Mouse (Mus musculus) embryonic facial prominence, embryonic 11.5 days (tissue): Measurements from ENCODE around the gene Morf4l2. TPM values are rescaled to one million over a fixed set of nuclear protein-coding genes. Genes with fewer than 3 reads are reported as not detected.

Source experiments
- ATAC-seq: fragments of 200-750 bp; cut with Nextera tagmentation; replicated peaks from 2 replicates; pipeline ENCODE4 v1.8.0; 2017; ENCODE audit warnings: low read depth; ENCODE audit not compliant: insufficient number of reproducible peaks, low FRiP score, low TSS enrichment
- DNase-seq: peaks from one replicate; pipeline ENCODE4 v3.0.0-alpha.2; 2015; ENCODE audit warnings: low spot score
- H3K27ac ChIP-seq: fragments of 300-500 bp; sonication (generic); replicated peaks from 2 replicates; pipeline ENCODE4 v1.5.1; 2014; ENCODE audit warnings: mild to moderate bottlenecking, low read depth, low read length, control low read depth
- H3K27me3 ChIP-seq: fragments of 300-500 bp; sonication (generic); 2 replicates; pipeline ENCODE4 v1.6.1; 2014; ENCODE audit warnings: mild to moderate bottlenecking, low read length, moderate library complexity, mixed read lengths; ENCODE audit not compliant: control insufficient read depth, insufficient read depth
- H3K36me3 ChIP-seq: fragments of 300-500 bp; sonication (generic); replicated peaks from 2 replicates; pipeline ENCODE4 v1.6.1; 2014; ENCODE audit warnings: low read depth, mild to moderate bottlenecking, low read length, moderate library complexity, mixed read lengths; ENCODE audit not compliant: control insufficient read depth, insufficient read depth
- H3K4me1 ChIP-seq: fragments of 300-500 bp; sonication (generic); 2 replicates; pipeline ENCODE4 v1.6.1; 2014; ENCODE audit warnings: low read length, mixed read lengths; ENCODE audit not compliant: control insufficient read depth, insufficient read depth
- H3K4me2 ChIP-seq: fragments of 300-500 bp; sonication (generic); 2 replicates; pipeline ENCODE4 v1.6.1; 2014; ENCODE audit warnings: low read depth, mild to moderate bottlenecking, control low read depth, low read length, moderate library complexity
- H3K4me3 ChIP-seq: fragments of 300-500 bp; sonication (generic); 2 replicates; pipeline ENCODE4 v1.5.1; 2014; ENCODE audit warnings: low read depth, low read length, control low read depth
- H3K9ac ChIP-seq: fragments of 300-500 bp; sonication (generic); replicated peaks from 2 replicates; pipeline ENCODE4 v1.6.1; 2014; ENCODE audit warnings: mild to moderate bottlenecking, control low read depth, low read length
- H3K9me3 ChIP-seq: fragments of 300-500 bp; sonication (generic); replicated peaks from 2 replicates; pipeline ENCODE4 v1.6.1; 2016; ENCODE audit warnings: mild to moderate bottlenecking, low read length, inconsistent platforms, mixed read lengths; ENCODE audit not compliant: control insufficient read depth
- WGBS: fragments of 180-500 bp; shearing (Covaris S2); extraction: QIAGEN DNeasy Blood & Tissue Kit; methylation state at CpG from one replicate; pipeline ENCODE4 v1.1.7; 2014; 5-methylcytosine and 5-hydroxymethylcytosine counted together
- polyA plus RNA-seq: library from polyadenylated mRNA; unstranded; fragments of >200 nt; fragmentation: Nextera tagmentation; extraction: Ambion mirVana; gene quantifications from 2 replicates; pipeline ENCODE4 v1.2.1, GENCODE M21; 2014

The Morf4l2 gene
- polyA plus RNA-seq, 1 experiment from 2014 or later: 708 TPM

DNA sequence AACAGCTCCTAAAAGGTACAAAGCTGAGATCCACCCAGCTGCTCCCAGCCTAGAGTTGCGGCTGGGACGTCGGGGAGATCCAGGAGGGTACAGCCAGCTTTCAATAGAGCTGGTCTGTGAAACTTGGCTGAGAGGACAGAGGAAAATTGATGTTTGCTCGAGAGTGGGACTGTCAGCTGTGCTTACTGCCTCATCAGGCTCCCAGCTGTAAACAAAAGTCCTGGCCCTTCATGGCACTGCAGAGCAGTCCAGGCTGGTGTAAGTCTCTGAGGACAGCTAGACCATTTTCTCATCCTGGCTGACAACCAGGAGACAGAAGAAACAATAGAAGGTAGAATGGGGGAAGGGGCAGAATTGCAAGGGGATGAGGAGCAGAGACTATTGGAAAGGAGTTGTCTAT lies 5.8 kb upstream of the Morf4l2 start:
- Histone ChIP-seq H3K4me1 (no peaks in the 10 kb centered on the region), H3K27ac (no peak overlapping the region), H3K4me2 (no peak overlapping the region), H3K4me3 (no peak overlapping the region), H3K9ac (no peak overlapping the region), H3K9me3 (no peaks in the 10 kb centered on the region), H3K36me3 (no peaks in the 10 kb centered on the region; the same call in 1 of the 2 replicates), H3K27me3 (no peaks in the 10 kb centered on the region)
- WGBS: 81% methylated on average over 4 of the region's 4 CpGs
- no peak for DNase-seq
- ATAC-seq: no peak

DNA sequence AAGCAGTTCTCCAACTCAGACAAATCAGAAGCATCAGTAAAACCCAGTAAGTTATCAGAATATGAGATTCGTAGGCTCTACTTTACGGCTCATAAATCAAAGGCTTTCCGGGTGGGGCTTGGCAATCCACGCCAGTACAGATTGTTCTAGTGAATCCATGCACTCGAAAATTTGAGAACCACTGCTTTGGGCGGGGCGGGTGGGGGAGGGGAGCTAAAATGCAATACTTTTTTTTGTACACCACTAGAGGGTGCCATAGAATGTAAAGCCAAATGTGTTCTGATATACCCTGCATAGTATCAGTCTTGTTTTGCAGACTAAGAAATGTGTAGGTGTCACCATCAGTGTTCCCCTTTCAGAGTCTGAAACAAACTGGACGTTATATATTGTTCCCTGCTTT lies 1.2 kb upstream of the Morf4l2 start:
- Histone ChIP-seq H3K27ac (no peak overlapping the region), H3K9ac (no peak overlapping the region), H3K36me3 (no peaks in the 10 kb centered on the region; the same call in 1 of the 2 replicates), H3K27me3 (no peaks in the 10 kb centered on the region), H3K4me2 (no peak overlapping the region), H3K9me3 (no peaks in the 10 kb centered on the region), H3K4me3 (no peak overlapping the region), H3K4me1 (no peaks in the 10 kb centered on the region)
- DNase-seq: peak; percentile 8
- no peak for ATAC-seq
- WGBS: 66% methylated on average over 8 of the region's 8 CpGs

GRCm38 (mm10) chrX:136742661-136743103 lies 808 bp downstream of the Morf4l2 start:
- Histone ChIP-seq H3K4me2 (peak overlapping the region; percentile 33), H3K4me1 (no peaks in the 10 kb centered on the region), H3K9ac (peak overlapping the region; percentile 66; the same call in 1 of the 2 replicates), H3K9me3 (no peaks in the 10 kb centered on the region), H3K27me3 (no peaks in the 10 kb centered on the region), H3K4me3 (peak overlapping the region; percentile 39), H3K36me3 (no peaks in the 10 kb centered on the region), H3K27ac (no peak overlapping the region; the same call in 1 of the 2 replicates)
- 24% methylated on average over 5 of the region's 5 CpGs for WGBS
- DNase-seq (peak; percentile 77), ATAC-seq (no peak)

- H3K9ac ChIP-seq: peak overlapping the region; percentile 66
- H3K36me3 ChIP-seq: no peaks in the 10 kb centered on the region
- H3K27me3 ChIP-seq: no peaks in the 10 kb centered on the region
- WGBS: 31% methylated on average over 10 of the region's 10 CpGs
- no peak for DNase-seq
- ATAC-seq: no peak
- H3K4me2 ChIP-seq: peak overlapping the region; percentile 33
- no peaks in the 10 kb centered on the region for H3K4me1 ChIP-seq
- peak overlapping the region; percentile 39 for H3K4me3 ChIP-seq
- H3K9me3 ChIP-seq: no peaks in the 10 kb centered on the region
- H3K27ac ChIP-seq: no peak overlapping the region; the same call in 1 of the 2 replicates
Observed at GRCm38 (mm10) chrX:136742241-136742640, 1.2 kb downstream of the Morf4l2 start.

- Histone ChIP-seq H3K27ac (peak overlapping the region; percentile 67; the same call in 1 of the 2 replicates), H3K4me3 (peak overlapping the region; percentile 39), H3K4me1 (no peaks in the 10 kb centered on the region), H3K36me3 (no peaks in the 10 kb centered on the region), H3K4me2 (peak overlapping the region; percentile 33), H3K9ac (peak overlapping the region; percentile 66), H3K9me3 (no peaks in the 10 kb centered on the region), H3K27me3 (no peaks in the 10 kb centered on the region)
- ATAC-seq (peak; percentile 72), DNase-seq (peak; percentile 66)
- 33% methylated on average over 46 of the region's 46 CpGs for WGBS
Observed at GRCm38 (mm10) chrX:136741651-136742201, 1.8 kb downstream of the Morf4l2 start.

DNA sequence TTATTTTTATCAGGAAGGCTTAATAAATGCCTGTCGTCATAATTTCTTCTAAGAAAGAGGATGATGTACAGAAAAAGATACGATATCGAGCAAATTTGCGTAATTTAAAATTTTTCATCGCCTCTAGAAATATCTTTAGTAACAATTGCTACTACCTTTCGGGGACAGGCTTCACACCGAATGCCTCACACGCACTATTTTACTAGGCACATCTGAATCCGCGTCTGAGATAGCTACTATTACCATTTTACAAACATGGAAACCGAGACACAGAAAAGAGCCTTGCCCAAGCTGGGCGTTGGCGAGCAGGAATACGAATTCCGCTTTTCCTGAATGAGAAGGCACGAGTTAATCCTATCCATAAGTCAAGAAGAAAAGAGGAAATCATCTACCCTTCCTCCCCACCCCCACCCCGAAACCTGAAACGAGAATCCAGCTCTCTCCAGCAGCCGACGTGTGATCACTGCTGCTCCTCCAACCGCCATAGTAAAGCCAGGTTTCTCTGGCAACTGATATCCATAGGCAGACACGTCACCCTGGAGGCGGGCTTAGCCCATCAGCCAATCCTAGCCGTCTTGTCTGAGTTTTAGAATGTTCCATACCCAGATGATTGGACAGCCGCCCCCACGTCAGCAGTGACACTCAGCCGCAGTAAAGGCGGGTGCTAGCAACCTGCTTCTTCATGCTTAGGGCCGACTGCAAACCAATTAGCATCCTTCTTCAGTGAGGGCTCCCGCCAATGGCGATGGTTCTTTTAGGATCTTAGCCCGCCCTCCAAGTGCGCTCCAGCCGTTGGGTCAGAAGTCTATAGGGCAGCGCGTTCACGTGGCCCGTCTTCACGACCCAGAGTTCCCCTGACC lies 2.5 kb downstream of the Morf4l2 start:
- H3K27me3 ChIP-seq: no peaks in the 10 kb centered on the region
- DNase-seq: peak; percentile 90
- no peak overlapping the region for H3K4me2 ChIP-seq
- H3K9me3 ChIP-seq: no peaks in the 10 kb centered on the region
- H3K4me3 ChIP-seq: peak overlapping the region; percentile 50
- ATAC-seq: peak; percentile 98
- H3K9ac ChIP-seq: peak overlapping the region; percentile 70
- H3K27ac ChIP-seq: peak overlapping the region; percentile 67; the same call in 1 of the 2 replicates
- no peaks in the 10 kb centered on the region for H3K36me3 ChIP-seq
- 21% methylated on average over 39 of the region's 39 CpGs for WGBS
- no peaks in the 10 kb centered on the region for H3K4me1 ChIP-seq

- no peaks in the 10 kb centered on the region for H3K27me3 ChIP-seq
- no peaks in the 10 kb centered on the region for H3K36me3 ChIP-seq
- WGBS: 20% methylated on average over 15 of the region's 15 CpGs
- peak overlapping the region; percentile 50 for H3K4me3 ChIP-seq
- no peak overlapping the region for H3K4me2 ChIP-seq
- H3K9me3 ChIP-seq: no peaks in the 10 kb centered on the region
- no peak overlapping the region for H3K27ac ChIP-seq
- H3K4me1 ChIP-seq: no peaks in the 10 kb centered on the region
- ATAC-seq: no peak
- DNase-seq: peak; percentile 53
- peak overlapping the region; percentile 70 for H3K9ac ChIP-seq
Observed at GRCm38 (mm10) chrX:136740087-136740790, 3.3 kb downstream of the Morf4l2 start.
